Comparison of ENCODE assay signal across 8 mouse cellular contexts in genomic region chr10:89257457-89258381, GRCm38 (mm10).
DNase-seq lines count a peak whose midpoint lies in the region; ATAC-seq and TF ChIP-seq lines count a peak whose summit lies in the region.

No protein-coding gene starts in this region.

- no peak for TF ChIP-seq CTCF in intestine, postnatal 0 days (IDR thresholded peaks at IDR 0.05; ENCODE audit: low read depth)

- peak overlapping the region; percentile 61; the same call in 1 of the 2 replicates for H3K9ac ChIP-seq in heart, embryonic 11.5 days (ENCODE audit: low read depth, low read length)
- peak overlapping the region; percentile 65 for H3K9ac ChIP-seq in forebrain, embryonic 15.5 days (replicated peaks)
- H3K9ac ChIP-seq in intestine, postnatal 0 days (ENCODE audit: low read depth, low read length): 0 out of 2 replicates have a peak overlapping the region, but pooled peaks have one; percentile 1
- H3K9ac ChIP-seq in midbrain, embryonic 15.5 days: peak overlapping the region; percentile 65

- 1% methylated on average over 16 of the region's 16 CpGs for WGBS in heart, embryonic 11.5 days (ENCODE audit: insufficient replicate concordance)
- 3% methylated on average over 16 of the region's 16 CpGs for whole genome bisulfite sequencing in forebrain, embryonic 15.5 days
- 5% methylated on average over 16 of the region's 16 CpGs for WGBS in intestine, postnatal 0 days
- WGBS in midbrain, embryonic 15.5 days: 3% methylated on average over 16 of the region's 16 CpGs

- no peaks in the 10 kb centered on the region for H3K36me3 ChIP-seq in heart, embryonic 11.5 days (ENCODE audit: control insufficient read depth, insufficient read depth, low read length)
- H3K36me3 ChIP-seq in forebrain, embryonic 15.5 days: no peaks in the 10 kb centered on the region
- no peaks in the 10 kb centered on the region for H3K36me3 ChIP-seq in intestine, postnatal 0 days (ENCODE audit: control insufficient read depth, insufficient read depth)
- H3K36me3 ChIP-seq in midbrain, embryonic 15.5 days (replicated peaks): no peaks in the 10 kb centered on the region

- no peaks in the 10 kb centered on the region for H3K27me3 ChIP-seq in heart, embryonic 11.5 days (ENCODE audit: control insufficient read depth, insufficient read depth, low read length)
- H3K27me3 ChIP-seq in forebrain, embryonic 15.5 days: no peaks in the 10 kb centered on the region
- no peaks in the 10 kb centered on the region; the same call in 1 of the 2 replicates for H3K27me3 ChIP-seq in intestine, postnatal 0 days (replicated peaks; ENCODE audit: control insufficient read depth, insufficient read depth, low read length)
- H3K27me3 ChIP-seq in midbrain, embryonic 15.5 days (replicated peaks): no peaks in the 10 kb centered on the region

- DNase-seq in heart, adult 8-10 months (ENCODE audit: low spot score): no peak
- peak; percentile 24 for DNase-seq in brain, embryonic 18.5 days (ENCODE audit: low read depth, low spot score)
- no peak for DNase-seq in urinary bladder, postnatal 14 days (ENCODE audit: low spot score)
- DNase-seq in thymus, adult 18-20 months: no peak

- H3K9me3 ChIP-seq in heart, embryonic 11.5 days (replicated peaks; ENCODE audit: control insufficient read depth, low read length): no peaks in the 10 kb centered on the region
- H3K9me3 ChIP-seq in forebrain, embryonic 15.5 days: no peaks in the 10 kb centered on the region
- H3K9me3 ChIP-seq in intestine, postnatal 0 days (ENCODE audit: control insufficient read depth): no peaks in the 10 kb centered on the region
- H3K9me3 ChIP-seq in midbrain, embryonic 15.5 days: no peaks in the 10 kb centered on the region

- peak overlapping the region; percentile 40 for H3K4me3 ChIP-seq in heart, embryonic 11.5 days (ENCODE audit: low read depth, low read length)
- peak overlapping the region; percentile 59 for H3K4me3 ChIP-seq in forebrain, embryonic 15.5 days
- H3K4me3 ChIP-seq in intestine, postnatal 0 days (ENCODE audit: low read depth, low read length): peak overlapping the region; percentile 9; the same call in 1 of the 2 replicates
- peak overlapping the region; percentile 56 for H3K4me3 ChIP-seq in midbrain, embryonic 15.5 days

- ATAC-seq in heart, embryonic 11.5 days (replicated peaks; ENCODE audit: insufficient number of reproducible peaks, low FRiP score, low TSS enrichment): 0 out of 2 replicates have a peak, but pooled peaks have one; percentile 31
- ATAC-seq in forebrain, embryonic 15.5 days (replicated peaks): peak; percentile 88
- no peak for ATAC-seq in intestine, postnatal 0 days
- peak; percentile 83 for ATAC-seq in midbrain, embryonic 15.5 days (replicated peaks)

- H3K27ac ChIP-seq in heart, embryonic 11.5 days (ENCODE audit: low read depth, low read length): no peak overlapping the region
- peak overlapping the region; percentile 75 for H3K27ac ChIP-seq in forebrain, embryonic 15.5 days (replicated peaks)
- no peak overlapping the region for H3K27ac ChIP-seq in intestine, postnatal 0 days (ENCODE audit: low read depth, low read length)
- H3K27ac ChIP-seq in midbrain, embryonic 15.5 days: peak overlapping the region; percentile 80

- peaks cover 16% of the 10 kb centered on the region for H3K4me1 ChIP-seq in heart, embryonic 11.5 days (ENCODE audit: control insufficient read depth, insufficient read depth, low read length)
- peaks cover 27% of the 10 kb centered on the region for H3K4me1 ChIP-seq in forebrain, embryonic 15.5 days
- no peaks in the 10 kb centered on the region for H3K4me1 ChIP-seq in intestine, postnatal 0 days (replicated peaks; ENCODE audit: control insufficient read depth, insufficient read depth, low read length)
- peaks cover 30% of the 10 kb centered on the region for H3K4me1 ChIP-seq in midbrain, embryonic 15.5 days

- peak overlapping the region; percentile 70 for H3K4me2 ChIP-seq in heart, embryonic 11.5 days
- H3K4me2 ChIP-seq in forebrain, embryonic 15.5 days (replicated peaks): peak overlapping the region; percentile 80
- peak overlapping the region; percentile 51 for H3K4me2 ChIP-seq in intestine, postnatal 0 days (replicated peaks; ENCODE audit: low read depth)
- peak overlapping the region; percentile 70 for H3K4me2 ChIP-seq in midbrain, embryonic 15.5 days

Comparison
In these comparisons a context has a peak if more than half of its experiments do, and no peak if none do; other contexts are left out.
1. H3K27ac ChIP-seq: peak in forebrain, embryonic 15.5 days (single experiment) and midbrain, embryonic 15.5 days (single experiment); none in heart, embryonic 11.5 days (single experiment) and intestine, postnatal 0 days (single experiment).
2. H3K4me3 ChIP-seq: peak in every context shown above with its lines; median percentile 59 in forebrain, embryonic 15.5 days; 56 in midbrain, embryonic 15.5 days; 40 in heart, embryonic 11.5 days; 9 in intestine, postnatal 0 days.
3. H3K9ac ChIP-seq: peak in every context shown above with its lines; median percentile 65 in forebrain, embryonic 15.5 days; 65 in midbrain, embryonic 15.5 days; 61 in heart, embryonic 11.5 days; 1 in intestine, postnatal 0 days.
4. Peak in every context shown above with its lines, with median percentiles within 50 percentile points of each other: H3K4me2 ChIP-seq.